Mouse (Mus musculus) testis, postnatal 14 days (tissue): ENCODE measurements at regions not wholly inside any gene's neighbourhood (a gene's known extent, or its start where the extent isn't known, plus 50 kb on each side); places are given as distances from the start of the nearest gene placed in this dataset.

Experiments
- DNase-seq: peaks from one replicate; pipeline ENCODE4 v3.0.0; 2021; ENCODE audit warnings: low spot score

DNA sequence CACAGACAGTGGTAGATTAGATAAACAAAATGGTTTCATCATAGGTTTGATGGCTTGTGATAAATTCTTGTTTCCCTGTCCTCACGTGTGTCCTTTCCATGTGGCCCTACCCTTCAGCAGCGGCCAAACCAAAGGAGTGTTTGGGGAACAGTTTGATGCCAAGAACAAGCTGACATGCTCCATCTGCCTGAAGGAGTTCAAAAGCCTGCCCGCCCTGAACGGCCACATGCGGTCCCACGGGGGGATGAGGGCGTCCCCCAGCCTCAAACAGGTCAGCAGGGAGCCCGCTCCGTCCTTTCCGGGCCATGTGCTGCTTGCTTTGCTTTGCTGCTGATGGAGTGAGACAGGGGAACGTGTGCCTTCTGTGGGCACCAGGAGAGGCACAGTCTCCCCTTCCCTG is 51.0 kb upstream of the Mrps10 start:
- DNase-seq, result no peak

DNA sequence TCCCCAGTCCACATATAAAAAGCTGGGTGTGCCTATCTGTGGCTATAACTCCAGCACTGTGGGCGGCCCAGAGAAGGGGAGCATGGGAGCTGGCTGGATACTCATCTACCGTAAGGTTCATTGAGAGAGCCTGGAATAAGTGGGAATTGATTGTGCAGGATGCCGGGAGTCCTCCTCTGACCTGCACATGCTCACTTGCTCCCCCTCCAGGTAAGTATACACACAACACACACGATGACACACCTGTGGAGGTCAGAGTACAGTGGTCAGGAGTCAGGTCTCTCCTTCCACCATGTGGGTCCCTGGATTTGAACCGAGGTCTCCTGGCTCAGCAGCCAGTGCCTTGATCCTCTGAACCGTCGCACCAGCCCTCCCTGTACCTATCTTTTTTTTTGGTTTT is 55.5 kb upstream of the Mrps10 start:
- DNase-seq, result no peak

- no peak for DNase-seq
Observed at GRCm38 (mm10) chr17:47311272-47311671, 57.4 kb upstream of the Mrps10 start.

- DNase-seq, result no peak
Observed at GRCm38 (mm10) chr17:47306027-47306761, 62.5 kb upstream of the Mrps10 start.

DNA sequence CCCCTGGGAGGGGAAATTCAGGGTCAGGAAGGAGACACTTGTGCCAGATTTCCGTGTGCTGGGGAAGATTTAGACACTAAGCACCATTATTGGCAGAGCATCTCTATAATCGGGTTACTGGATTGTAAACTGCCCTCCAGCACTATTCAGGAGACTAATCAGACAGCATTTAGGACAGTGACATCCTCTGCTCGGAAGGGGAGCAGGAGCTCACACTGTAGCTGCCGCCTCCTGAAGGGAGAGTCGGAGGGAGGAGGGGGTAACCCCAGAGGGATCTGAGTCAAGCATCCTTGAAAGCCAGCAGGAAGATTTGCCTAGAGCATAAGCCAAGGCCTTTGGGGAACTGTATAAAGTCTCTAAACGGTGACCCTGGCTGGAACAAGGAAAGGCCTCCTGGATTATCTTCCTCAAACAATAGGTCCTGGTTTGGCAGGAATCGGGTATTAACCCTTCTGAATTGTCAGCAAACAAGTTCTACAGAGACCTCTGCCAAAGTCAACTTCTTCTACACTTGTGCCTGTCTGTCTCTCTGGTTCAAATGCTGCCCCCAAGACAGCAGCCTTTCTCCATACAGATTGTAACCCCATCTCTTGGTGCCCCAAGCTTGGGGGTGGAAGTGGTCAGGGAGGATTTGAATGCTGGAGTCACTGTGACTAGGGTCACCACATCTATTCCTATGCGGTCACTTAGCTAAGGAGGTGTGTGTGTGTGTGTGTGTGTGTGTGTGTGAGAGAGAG is 64.1 kb upstream of the Mrps10 start:
- DNase-seq, result no peak

- DNase-seq, result no peak
Observed at GRCm38 (mm10) chr17:47303600-47303999, 65.1 kb upstream of the Mrps10 start.

- no peak for DNase-seq
Observed at GRCm38 (mm10) chr17:47298396-47298919, 70.2 kb upstream of the Mrps10 start.

GRCm38 (mm10) chr17:47297965-47298364 is 70.7 kb upstream of the Mrps10 start:
- no peak for DNase-seq

DNA sequence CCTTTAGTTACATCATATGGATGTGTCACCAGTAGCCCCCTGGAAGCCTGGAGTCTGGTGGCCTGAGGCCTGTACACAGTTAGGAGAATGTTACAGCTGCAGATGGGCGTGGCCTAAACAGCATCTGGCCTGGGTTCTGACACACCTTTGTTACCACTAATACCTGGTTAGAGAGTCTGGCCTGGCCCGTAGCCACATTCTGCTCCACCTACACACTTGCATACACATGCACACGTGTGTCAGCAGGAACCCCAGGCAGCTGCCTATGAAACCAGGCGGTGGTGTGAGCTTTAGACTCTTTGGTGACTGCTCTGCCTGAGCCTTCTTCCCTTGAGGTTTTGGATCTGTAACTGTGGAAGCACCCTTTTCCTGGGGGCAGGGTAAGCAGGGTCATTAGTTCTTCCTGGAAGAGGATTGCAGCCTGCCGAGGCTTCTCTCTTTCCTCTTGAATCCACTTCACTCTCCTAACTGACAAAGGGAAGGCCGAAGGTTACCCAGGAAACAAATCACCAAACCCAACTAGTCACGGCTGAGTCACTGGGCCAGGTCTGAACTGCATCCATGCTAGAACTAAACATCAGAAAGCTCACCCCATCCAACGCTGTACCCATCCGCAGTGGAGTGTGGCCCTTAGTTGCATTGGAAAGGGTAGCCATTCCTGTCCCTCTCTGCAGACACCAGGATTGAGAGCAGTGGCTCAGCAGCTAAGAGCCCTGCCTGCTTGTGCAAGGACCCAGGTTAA is 71.8 kb upstream of the Mrps10 start:
- no peak for DNase-seq

- no peak for DNase-seq
Observed at GRCm38 (mm10) chr17:47295315-47296011, 73.2 kb upstream of the Mrps10 start.

DNA sequence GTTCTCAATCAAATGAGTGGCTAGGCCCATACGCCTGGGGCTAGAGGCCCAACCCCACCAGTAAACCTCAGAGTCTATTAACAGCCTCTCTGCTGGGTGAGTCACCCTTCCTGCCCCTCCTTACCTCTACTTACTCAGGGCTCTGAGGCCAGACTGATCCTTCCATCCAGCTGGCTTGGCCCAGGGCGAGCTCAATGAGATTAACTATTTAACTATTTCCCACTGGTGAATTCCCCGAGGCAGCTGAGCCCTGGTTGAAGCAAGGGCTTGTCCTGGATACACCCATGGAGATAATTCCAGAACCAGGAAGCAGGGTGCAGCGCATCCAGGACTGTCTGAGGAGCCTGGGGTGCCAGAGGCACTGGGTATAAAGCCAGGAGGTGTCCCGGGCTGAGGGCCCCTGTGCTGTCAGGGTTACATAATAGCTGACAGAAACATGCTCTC is 74.6 kb upstream of the Mrps10 start:
- no peak for DNase-seq

- DNase-seq, result no peak
Observed at GRCm38 (mm10) chr17:47293178-47293577, 75.5 kb upstream of the Mrps10 start.

- no peak for DNase-seq
Observed at GRCm38 (mm10) chr17:47291558-47291957, 77.1 kb upstream of the Mrps10 start.

GRCm38 (mm10) chr17:47285616-47286015 is 83.1 kb upstream of the Mrps10 start:
- DNase-seq, result no peak

DNA sequence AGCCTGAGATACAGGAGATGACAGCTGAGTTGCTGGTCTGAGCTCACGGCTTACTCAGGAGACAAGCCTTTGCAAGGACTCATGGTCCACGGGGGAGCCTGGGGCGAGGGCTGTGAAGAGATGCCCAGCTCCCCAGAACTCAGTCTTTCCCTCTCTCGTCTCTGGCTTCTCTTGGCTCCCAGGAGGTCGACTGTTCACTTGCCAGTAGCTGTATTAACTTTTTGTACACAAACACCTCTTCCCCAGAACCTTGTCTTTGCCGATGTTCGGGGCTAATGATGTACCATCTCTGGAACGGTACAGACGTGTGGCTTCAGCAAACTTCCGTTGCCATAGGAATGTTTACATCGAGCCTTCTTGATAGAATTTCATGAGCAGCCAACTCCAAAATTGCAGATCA is 84.5 kb upstream of the Mrps10 start:
- DNase-seq, result no peak

DNA sequence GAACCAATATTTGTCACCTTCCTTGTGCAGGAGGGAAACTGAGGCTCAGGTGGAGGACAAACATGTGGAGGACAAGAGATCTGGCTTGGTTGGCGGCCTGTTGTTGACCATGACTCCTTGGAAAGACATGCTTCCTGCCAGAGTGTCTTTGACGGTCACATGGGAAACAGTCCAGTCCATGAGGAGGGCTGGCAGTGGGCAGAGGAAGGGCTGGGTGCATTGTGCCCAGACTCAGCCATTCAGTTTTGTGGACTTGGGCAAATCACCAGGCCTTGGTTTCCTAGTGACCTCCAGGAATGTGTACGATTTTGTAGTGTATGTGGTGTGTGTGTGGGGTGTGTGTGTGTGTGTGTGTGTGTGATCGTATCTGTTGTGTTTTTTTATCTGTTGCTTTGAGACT is 85.5 kb upstream of the Mrps10 start:
- no peak for DNase-seq

DNA sequence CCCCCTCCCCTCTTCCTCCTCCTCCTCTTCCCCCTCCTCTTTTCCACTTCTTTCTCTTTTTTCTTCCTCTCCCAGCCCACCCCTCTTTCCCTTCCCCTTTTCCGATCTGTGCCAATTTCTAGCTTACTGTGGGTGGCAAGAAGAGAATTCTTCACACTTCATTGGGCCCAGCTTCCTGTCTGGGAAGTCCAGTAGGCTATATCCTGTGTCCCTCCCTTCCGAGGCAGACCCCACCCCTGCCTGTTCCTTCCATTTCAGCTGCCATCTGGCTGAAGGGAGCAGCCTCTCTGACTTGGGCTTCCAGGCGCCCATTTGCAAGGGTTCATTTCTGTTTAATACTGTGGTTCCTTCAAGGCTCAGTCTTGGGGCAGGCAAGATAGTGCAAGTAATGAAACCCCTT is 86.2 kb upstream of the Mrps10 start:
- DNase-seq, result no peak

DNA sequence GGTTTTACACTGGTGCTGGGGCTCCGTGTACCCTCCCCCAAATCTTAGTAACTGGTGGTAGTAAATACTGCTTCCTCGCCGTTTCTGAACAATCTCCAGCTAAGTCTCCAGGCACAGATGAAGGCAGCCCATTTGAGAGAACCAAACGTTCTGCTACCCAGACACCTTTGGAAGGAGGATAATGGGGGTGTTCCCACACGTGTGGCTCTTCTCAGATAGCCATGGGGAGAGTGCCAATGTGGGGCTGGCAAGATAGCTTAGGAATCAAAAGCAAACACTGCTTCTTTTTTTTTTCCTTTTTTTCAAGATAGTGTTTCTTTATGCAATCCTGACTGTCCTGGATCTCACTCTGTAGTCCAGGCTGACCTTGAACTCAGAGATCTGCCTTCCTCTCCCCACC is 90.8 kb upstream of the Mrps10 start:
- peak; percentile 61 for DNase-seq

DNA sequence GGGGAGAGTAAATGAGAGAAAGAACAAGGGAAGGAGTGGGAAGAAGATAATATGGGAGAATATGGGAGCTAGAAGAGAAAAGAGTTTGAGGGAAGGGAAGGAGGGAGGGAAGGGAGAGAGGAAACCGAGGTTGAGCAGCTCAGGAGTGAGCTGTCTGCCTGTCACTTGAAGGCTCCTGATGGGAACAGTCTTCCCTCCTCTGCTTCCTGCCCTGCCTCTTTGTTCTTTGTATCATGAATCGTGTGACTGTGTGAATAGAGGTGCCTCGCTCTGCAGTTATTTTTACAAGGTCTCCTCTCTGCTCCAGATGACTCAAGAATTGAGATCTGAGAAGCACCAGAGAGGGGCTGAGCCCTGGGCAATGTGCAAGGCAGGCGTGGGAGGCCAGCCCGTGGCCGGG is 92.0 kb upstream of the Mrps10 start:
- no peak for DNase-seq

- no peak for DNase-seq
Observed at GRCm38 (mm10) chr17:47275796-47276311, 92.8 kb upstream of the Mrps10 start.

- DNase-seq, result no peak
Observed at GRCm38 (mm10) chr17:47273309-47273708, 95.4 kb upstream of the Mrps10 start.
